Mouse (Mus musculus) megakaryocyte-erythroid progenitor cell, adult 5-6 weeks (primary cell): ENCODE measurements around the gene Zc3h7a. TPM values are rescaled to one million over a fixed set of nuclear protein-coding genes. Genes with fewer than 3 reads are reported as not detected.

Experiments
- ATAC-seq: replicated peaks from 2 replicates; pipeline ENCODE4 v1.8.0; 2016; ENCODE audit warnings: mild to moderate bottlenecking, inconsistent platforms; ENCODE audit not compliant: severe bottlenecking, poor library complexity, low FRiP score, low TSS enrichment
- total RNA-seq, 2 experiments: library from RNA; stranded (forward) in 1 of 2; stranded (reverse) in 1 of 2; fragments of 200-1000, 215-1000 nt in 1 of 2; fragments of >200 nt in 1 of 2; fragmentation: Nextera tagmentation in 1 of 2; gene quantifications; 2 replicates each; pipeline ENCODE4 v1.2.3; 2014 to 2017

Zc3h7a gene
- total RNA-seq (2014; fragmentation: Nextera tagmentation) (166 and 201 TPM in 2 replicates), total RNA-seq (2017) (167 and 226 TPM in 2 replicates)

GRCm38 (mm10) chr16:11176208-11176883 is at the start of gene Zc3h7a:
TSS of gene Zc3h7a (minus strand) at chr16:11176393.
- ATAC-seq = peak; percentile 94

- no peak for ATAC-seq
Measured at GRCm38 (mm10) chr16:11217801-11218200, 41.6 kb upstream of the Zc3h7a start.

DNA sequence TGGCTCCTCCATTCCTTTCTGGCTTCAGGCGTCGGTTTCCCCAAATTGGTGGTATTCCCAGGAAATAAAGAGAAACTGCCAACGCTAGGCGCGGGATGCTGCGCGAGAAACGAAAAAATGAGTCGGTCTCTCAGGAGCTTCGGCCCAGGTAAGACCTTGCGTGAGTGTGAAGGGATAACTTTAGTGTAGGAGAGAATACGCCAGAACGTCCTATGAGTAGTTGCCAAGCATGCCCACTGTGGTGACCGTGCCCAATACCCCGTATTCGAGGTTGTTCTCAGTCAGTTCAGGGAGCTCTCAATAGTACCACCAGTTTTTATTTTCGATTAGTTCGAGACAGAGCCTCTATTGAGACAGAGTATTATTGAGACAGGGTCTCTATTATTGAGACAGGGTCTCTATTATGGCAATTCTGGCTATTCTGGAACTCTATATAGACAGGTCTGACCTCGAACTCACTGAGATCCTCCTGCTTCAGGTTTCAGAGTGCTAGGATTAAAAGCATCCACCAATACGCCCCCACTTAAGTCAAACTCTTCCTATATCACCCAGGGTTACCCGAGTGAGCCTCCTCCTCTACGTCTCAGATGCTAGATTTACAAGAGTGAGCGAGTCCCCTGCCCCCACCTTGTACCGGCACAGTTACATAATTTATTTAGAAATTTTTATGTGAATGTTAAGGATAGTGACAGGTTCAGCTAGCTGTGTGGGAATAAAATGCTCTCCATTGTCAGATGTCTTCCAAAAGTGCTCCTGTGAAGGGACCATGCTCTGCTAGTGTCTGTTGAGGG is 27.6 kb upstream of the Zc3h7a start:
- ATAC-seq = peak; percentile 43

DNA sequence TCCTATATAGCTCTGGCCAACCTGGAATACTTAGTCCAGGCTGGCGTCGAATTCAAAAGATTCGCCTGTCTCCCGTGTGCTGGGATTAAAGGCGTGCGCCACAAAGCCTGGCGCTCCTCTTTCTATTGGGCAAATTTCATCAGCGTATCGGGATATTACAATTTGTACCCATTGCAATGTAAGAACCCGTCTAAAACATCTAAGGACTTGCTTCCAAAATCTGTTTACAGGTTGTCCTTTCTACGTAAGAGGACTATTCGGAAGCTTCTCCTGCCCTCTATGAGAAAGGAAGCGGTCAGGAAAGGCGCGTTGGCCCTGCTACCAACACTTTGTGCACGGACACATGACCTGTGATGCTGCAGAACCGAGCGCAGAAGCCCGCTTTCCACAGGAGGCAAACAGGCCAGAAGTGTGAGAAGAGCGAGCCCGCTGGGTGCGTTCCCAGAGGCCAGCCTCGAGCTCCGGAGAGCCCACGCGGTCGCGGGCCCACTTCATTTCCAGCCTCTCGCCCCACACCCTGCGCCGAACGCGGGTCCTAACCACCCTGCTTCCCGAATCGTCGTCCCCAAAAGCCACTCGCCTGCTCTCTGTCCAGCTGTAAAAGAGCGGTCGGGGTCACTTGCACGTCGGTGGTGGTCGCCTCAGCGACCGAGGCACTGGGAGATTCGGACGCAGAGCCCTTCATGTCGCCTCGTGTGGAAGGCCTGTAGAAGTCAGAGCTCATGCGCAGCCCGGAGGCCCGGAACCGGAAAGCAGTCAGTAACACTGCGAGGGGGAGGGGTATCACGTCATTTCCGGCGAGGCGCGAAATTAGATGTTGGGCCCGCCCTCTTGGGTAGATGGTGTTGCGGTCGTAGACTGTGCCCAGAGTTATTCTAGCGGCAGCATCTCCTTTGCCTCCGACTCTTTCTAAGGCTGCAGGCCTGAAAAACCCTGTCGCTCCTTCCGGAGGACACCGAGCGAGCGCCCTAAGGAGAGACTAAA is 26.7 kb upstream of the Zc3h7a start, which contains the start of gene Rsl1d1:
Gene Rsl1d1 (minus strand): TSS at position 761 of the 984 bp plus-strand sequence.
- peak; percentile 96 for ATAC-seq

- no peak for ATAC-seq
Measured at GRCm38 (mm10) chr16:11201740-11202394, 25.7 kb upstream of the Zc3h7a start.

DNA sequence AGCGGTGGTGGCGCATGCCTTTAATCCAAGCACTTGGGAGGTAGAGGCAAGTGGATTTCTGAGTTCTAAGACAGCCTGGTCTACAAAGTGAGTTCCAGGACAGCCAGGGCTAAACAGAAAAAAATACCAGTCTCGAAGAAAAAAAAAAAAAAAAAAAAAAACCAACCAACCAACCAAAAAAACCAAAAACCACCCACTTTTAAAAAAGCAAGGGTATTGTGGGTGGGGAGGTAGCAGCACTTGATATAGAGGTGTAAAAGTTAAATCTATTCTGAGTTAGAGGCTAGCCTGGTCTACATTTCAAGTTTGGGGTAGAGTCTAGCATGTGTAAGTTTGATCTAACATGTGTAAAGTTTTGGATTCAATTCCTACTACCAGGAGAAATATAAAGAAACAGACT is 24.1 kb upstream of the Zc3h7a start:
- ATAC-seq = no peak

DNA sequence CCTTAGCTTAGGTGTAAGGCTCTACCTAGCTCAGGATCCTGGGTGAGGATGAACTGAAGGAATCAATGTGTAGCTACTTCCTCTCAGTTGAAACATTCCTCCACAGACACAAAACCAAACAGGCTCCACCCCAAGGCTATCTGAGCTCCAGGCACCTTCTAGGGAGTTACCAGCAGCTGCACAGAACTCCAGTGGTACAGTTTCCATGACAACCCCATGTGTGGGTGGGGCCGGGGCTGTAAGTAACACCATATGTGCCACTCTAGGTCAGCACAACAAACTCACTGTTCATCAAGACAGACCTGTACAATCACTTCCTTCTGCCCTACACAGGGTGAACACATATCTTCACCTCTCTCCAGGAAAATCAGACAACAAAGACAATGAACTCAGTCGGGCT is 22.3 kb upstream of the Zc3h7a start:
- ATAC-seq = peak; percentile 54

GRCm38 (mm10) chr16:11197052-11197451 is 20.9 kb upstream of the Zc3h7a start:
- ATAC-seq = no peak

DNA sequence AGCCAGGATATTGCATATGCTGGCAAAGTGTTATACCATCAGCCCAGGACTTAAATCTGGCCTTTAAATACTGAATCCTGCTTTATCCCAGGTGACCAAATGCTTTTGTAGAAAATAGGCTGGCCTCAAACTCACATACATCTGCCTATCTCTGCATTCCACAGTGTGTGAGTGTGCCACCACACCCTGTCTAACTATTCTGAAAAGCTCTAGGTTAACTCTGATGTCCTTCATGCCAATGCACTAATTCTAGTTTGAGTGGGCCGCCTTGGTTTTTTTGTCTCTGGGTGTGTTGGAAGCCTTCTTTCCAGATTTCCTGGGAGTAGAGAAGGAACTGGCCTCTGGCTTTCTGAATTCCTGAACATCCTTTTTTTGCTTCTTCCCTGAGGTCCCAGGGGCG is 17.0 kb upstream of the Zc3h7a start:
- ATAC-seq = no peak

- ATAC-seq = no peak
Measured at GRCm38 (mm10) chr16:11190150-11190549, 14.0 kb upstream of the Zc3h7a start.

GRCm38 (mm10) chr16:11177404-11177803 is 1.2 kb upstream of the Zc3h7a start:
- no peak for ATAC-seq

DNA sequence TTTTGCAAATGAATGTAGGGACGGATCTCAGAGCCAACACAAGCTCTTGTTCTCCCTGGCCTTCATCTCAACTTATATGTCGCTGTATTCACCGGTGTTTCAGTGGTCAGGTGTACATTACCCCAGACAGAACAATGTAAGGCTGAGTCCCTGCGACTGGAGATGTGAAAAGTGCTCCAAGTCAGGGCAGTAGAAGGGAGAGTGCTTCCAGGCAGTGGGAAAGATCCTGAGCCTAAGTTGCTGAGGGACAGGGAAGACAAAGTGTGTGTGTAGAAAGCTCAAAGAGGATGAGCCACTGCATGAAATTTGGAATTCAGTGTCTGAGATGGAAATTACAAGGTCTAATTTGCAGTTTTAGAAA is 671 bp upstream of the Zc3h7a start:
- ATAC-seq = no peak

DNA sequence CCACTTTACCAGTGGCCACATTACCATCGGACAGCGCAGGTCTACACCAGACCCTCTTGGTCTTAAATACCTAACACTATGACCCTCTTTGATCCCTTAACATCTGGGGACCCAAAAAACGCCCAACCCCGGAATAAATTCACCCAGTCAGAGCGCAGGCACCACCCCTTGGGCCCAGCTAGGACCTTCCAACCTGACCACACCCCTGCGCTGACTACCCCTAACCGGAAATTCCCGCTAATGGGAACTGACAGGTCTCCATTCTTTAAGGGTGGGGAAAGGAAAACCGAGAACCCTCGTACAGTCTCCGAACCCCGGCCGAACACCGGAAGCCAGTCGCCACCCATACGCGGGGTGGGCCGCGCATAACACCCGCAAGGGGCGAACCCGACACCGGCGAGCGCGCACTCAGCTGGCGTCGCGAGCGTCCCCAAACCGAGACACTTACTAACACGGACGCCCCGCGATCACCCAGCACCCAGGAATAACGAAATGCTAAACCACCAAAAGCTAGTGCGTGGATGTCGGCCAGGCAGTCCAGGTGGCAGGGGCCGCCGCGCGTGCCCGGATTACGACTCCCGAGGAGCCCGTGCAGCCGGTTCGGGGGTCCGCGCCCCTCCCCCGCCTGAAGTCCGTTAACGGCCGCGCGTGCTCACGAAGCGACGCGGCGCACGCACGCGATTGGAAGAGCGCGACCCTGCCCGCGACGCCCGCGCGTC is 545 bp downstream of the Zc3h7a start:
- ATAC-seq = peak; percentile 49

- no peak for ATAC-seq
Measured at GRCm38 (mm10) chr16:11175100-11175488, 1.1 kb downstream of the Zc3h7a start.

DNA sequence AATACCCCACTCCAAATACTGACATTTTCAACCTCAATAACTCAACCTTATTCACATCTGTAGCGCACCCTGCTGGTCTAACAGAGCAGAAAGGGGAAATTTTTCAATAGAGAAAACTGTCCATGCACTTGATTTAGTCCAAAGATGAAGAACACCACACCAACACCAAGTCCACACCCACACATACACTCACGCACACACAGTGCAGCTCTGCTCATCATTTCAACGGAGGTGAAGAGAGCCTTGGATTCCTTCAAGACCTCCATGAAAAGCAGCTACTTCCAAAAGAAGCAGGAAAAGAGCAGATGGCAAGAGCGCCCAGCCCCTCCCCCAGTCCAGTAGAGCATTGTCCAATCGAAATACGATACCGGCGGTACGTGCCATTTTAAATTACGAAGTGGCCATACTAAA is 1.5 kb downstream of the Zc3h7a start:
- ATAC-seq = peak; percentile 33

DNA sequence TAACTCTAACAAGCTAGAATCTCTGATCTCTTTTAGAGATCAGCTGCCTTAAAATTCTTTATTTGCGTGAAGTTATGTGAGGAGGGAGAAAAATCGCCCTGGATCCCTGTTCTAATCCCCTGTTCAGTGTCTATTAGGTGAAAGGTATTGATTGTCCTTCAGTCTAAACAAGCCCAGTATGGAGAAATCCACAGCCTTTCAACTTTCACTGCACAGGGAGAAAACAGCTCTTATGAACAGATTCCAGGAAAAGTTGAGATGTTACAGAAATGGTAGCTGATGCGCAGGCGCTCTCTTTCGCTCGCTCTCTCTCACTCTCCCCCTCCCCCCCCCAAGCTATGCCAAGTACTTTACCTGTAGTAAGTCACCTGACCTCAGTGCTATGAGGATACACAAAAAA is 4.5 kb downstream of the Zc3h7a start:
- no peak for ATAC-seq

DNA sequence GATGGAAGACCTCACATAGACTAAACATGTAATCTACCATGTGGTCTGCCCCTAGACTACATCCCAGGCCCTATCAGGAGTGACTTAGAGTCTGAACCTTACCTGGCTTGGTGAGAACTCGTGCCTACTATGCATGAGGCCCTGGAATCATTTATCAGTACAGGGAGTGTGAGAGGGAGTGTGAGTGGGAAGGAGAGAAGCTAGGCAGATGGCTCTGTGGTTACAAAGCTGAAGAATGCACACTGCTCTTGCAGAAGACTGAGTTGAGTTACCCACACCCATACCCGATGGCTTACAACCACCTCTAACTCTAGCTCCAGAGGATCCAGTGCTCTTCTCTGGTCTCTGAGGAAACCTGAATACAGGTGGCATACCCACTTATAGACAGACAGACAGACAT is 9.8 kb downstream of the Zc3h7a start:
- ATAC-seq = no peak

GRCm38 (mm10) chr16:11164695-11165255 is 11.4 kb downstream of the Zc3h7a start:
- ATAC-seq = no peak
